Mouse (Mus musculus) cerebellum, adult 2 months (tissue): Measurements from ENCODE around the gene Fam118a.

Source experiments
- CTCF ChIP-seq: fragments of 200-500 bp; IDR thresholded peaks from 2 replicates; pipeline ENCODE4 v1.5.1; 2011; ENCODE audit warnings: low read depth, mild to moderate bottlenecking, control low read depth, low read length, moderate library complexity, borderline replicate concordance; ENCODE audit not compliant: insufficient read depth
- POLR2A ChIP-seq: fragments of 200-500 bp; IDR thresholded peaks from 2 replicates; pipeline ENCODE4 v1.6.1; 2011; ENCODE audit warnings: low read length, control low read depth, borderline replicate concordance; ENCODE audit not compliant: insufficient read depth

- no peak for TF ChIP-seq POLR2A
- no peak for TF ChIP-seq CTCF
These were observed 26.4 kb downstream of the Fam118a start for GRCm38 (mm10) chr15:85055186-85055585.
